Mouse (Mus musculus) ZHBTc4 (cell line): ENCODE measurements at regions not wholly inside any gene's neighbourhood (a gene's known extent, or its start where the extent isn't known, plus 50 kb on each side); places are given as distances from the start of the nearest gene placed in this dataset.
A peak's percentile ranks its signal among the peaks of the same experiment; 100 is the strongest.
"Not testable (repeated sequence)": the region's sequence is repeated elsewhere in the genome, so short reads cannot be mapped to it uniquely, and the experiment has no call there.

Experiments used
- DNase-seq: peaks from one replicate; pipeline ENCODE4 v3.0.0-alpha.2; 2011; ENCODE audit warnings: low read depth, low spot score

DNA sequence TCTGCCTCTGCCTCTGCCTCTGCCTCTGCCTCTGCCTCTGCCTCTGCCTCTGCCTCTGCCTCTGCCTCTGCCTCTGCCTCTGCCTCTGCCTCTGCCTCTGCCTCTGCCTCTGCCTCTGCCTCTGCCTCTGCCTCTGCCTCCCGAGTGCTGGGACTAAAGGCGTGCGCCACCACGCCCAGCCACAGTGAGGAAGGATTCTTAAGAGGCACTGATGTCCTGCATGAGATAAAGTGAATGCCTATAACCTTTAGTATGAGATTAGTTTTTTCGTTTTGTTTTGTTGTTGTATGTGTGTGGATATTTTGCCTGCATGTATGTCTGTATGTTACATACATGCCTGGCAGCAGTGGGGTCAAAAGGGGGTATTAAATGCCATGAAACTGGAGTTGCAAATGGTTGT is 63.2 kb downstream of the Hlx start:
- DNase-seq: not testable (repeated sequence)

DNA sequence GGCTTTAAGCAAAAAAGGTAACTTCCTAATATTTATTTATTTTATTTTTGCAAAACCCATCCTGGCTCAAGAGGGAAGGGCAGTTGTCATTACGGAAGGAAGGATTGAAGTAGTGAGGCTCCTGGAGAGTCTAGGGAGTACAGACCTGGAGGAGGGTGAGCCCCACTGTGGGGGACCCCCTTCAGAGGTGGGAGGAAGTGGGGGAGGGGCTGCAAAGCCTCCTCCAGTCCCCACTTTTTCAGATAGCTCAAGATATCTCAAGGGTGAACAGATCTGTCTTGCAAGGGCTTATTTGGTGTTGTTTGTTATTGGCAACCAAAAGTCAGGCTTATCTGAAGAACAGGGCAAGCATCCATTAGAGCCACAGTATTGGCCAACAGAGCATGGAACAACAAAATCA is 64.0 kb downstream of the Hlx start:
- DNase-seq: no peak

DNA sequence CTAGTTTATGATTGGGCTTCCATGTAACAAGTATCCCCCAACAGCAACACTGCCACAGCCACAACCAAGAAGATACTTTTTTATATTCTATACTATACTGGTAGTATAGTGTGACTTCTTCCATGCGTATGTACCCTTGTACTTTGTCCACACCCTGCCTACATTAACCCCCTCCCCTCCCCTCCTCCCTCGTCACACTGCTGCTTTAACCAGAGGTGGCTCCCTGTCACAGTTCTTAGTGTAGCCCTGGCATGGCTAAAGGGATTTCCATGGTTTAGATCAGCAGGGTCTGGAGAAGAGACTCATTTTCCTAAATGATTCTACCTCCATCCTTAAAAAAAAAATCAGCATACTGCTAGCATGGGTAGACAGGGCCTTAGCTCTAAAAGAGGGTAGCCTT is 64.4 kb downstream of the Hlx start:
- DNase-seq: no peak

DNA sequence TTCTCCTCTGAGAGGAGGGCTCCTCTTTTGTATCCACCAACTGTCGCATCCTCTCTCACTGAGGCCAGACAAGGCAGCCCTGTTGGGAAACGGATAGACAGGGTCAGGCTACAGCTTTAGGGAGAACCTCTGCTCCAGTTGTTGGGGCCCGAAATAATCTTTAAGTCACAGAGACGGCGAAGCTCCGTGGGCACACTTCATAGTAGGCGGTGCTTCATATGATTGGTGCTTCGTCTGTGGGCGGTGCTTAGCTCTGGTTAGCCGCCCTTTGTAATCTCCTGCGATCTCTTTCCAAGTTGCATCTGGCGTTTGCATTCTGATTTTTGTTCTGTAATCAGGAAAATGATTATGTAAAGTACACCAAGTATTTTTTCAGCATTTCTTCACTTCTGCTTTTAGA is 67.2 kb downstream of the Hlx start:
- DNase-seq: peak; percentile 11

DNA sequence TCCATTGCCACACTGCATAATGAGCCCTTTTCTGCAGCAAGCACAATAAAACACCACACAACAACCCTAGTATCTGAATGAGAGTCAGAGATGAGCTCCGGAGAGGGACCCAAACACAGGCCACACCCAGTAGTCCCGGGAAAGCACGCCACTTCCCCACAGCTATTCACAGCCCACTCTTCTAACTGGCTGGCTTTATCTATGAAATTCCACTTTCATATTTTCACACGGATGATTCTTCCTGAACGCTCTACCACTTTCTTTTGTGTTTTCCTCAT is 68.4 kb downstream of the Hlx start:
- no peak for DNase-seq

DNA sequence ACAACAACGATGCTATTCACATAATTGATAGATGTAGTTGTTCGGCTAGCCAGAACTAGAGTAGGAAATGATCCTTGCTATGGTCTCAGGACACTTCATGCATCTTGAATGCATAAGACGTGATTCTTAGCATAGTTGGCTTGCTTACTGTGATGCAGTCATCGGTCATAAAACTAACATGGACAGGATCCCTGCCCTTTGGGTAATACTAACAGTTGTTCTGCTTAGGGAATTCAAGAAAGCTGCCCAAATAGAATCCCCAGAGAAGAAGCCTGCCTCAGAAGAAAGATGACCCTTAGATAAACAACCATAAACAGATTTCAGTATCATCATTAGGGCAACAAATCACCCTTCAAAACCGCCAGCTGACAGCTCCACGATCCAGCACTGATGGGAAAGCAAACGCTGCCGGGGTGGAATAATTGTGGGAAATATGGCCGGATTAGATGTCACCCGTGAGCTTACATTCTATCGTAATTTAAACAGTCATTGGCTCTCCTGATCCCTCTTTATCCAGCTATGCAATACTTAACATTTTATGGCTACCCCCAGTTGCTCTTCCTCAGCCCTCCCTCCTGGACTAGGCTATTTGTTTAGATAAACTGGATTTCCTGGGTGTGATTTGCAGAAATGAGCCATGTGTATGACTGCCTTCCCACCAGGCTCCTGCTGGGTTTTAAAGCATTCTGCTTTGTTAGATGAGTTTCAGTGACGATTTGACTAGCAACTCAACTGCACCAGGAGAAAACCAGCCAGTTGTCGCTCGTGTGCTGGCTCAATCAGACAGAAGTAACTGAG is 68.9 kb downstream of the Hlx start:
- no peak for DNase-seq

DNA sequence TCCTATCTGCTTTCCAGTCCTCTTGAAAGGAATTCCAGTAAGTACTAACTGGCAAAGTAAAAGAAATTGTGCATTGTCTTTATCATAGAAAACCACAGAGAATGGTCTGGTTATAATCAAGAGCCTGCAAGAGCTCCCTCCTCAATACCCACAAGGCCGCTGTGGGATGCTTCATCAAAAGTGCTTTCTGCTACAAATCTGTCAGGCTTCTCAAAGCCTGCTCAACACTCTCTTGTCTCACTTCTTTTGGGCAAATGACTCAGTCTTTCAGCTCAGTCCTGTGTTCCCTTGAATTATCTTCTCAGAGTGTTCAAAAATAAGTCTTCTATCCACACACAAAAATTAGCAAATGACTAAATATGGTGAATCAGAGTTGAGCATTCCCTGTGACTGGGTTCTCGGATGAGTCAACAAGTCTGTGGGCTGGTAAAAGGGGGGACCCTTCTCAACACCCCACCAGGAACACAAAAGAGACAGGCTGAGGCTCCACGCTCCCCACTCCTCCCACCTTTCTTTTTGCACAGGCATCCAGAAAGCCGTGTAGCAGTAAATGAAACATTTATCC is 81.8 kb downstream of the Hlx start:
- no peak for DNase-seq

DNA sequence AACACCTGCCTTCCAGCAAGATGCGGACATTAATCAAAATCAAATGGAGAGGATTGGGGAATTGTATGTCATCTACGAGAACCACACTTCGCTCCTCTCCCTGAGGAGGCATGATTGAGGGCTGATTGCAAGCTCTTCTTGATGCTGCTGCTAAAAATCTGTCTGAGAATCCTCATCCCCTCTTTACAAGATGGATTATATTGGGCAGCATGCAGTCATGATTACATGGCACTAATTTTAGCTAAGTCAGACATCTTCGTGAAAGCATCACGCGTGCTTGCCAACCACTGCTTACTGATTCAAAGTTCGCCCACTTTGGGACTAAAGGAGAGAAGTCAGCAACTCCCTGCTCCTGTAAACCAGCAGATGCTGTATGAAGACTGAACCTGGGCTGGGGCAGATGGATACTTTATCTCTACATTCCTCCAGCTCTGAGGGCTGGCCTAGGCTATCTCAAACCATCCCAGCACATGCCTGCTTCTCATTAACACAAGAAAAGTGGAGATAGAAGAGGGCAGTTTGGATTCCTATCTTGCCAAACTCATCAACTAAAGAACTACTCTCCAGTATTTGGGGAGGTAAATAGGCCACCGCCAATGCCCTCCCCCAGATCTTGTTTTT is 84.4 kb downstream of the Hlx start:
- no peak for DNase-seq

DNA sequence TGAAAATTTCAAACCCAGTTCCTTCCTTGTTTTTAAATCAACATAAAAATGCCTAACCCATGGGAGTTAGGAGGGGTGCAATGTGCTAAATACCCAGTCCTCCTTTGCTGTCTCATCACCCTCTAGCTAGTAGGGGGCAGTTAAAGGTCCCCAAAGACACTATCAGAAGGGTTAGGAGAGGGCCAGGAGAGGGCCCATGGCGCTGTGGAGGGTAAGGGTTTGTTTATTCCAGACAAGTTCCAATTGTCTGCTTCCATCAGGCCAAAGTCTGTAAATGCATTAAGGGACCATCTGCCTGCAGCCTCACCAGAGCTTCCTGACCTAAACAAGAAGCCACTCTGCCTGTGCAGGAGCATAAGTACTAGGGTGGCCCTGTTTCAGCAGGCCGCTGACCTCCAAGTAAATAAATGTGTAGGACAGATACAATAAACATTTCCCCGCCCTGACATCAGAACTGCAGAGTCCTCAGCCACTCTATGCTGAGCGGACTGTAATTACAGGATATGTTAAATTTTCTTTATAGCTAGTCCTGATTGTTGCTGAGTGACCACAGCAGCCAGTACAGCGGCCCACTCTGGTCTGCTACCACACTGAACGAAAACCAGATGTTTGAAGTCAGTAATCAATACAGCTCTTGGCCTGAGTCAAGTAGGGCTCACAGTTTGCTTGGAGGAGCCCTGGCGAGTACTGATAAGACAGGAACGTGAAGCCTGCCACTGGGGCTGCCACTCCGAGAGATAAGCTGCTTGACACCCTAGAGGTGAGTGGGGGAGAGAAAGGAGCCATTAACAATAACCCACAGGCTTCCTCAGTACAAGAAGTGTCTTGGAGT is 87.4 kb downstream of the Hlx start:
- DNase-seq: no peak

DNA sequence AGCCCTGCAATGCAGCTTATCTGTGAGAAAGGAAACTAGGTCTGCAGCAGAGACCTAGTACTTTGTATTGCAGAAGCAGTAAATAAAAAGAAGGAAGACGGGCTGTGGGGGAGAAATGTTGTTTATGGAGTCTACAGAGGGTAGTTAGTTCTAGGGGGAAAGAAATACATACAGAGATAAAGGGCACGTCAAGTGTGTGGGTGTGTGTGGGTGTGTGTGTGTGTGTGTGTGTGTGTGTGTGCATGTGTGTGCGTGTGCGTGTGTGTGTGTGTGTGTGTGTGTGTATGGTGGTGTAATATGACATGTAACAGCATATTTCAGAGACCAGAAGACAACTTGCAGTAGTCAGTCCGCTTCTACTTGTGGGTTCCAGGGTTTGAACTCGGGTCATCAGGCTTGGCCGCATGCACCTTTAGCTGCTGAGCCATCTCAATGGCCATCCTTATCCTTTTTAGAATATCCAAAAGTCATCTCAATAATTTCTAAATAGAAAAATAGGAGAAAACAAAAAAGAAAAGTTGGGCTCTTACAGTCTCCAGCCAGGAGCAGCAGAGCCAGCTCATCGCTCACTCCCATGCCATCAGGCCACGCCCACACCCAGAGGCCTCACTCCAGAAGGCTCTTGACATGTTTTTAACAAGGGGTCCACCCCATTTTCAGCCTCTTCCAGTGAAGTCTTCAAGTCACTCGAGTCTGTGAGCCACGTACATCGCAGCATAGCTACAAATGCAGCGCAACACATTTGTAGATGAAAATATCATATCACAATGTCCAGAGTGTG is 101.5 kb downstream of the Hlx start:
- DNase-seq: no peak

DNA sequence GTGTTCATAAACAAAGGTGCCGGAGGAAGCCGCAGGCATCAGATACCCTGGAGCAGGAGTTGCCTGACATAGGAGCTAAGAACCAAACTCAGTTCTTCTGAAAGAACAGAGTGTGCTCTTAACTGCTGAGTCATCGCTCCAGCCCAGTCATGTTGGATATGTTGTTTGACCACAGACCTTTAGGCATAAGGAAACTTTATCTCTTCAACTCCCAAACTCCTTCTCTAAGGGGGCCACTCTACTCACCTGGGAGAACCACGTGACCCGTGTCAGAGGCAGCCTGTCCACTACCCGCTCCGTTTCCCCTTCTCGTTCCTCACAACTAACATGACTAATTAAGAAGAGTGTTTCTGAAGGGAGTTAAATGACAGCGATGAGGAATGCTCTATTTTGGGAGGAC is 103.2 kb downstream of the Hlx start:
- no peak for DNase-seq

DNA sequence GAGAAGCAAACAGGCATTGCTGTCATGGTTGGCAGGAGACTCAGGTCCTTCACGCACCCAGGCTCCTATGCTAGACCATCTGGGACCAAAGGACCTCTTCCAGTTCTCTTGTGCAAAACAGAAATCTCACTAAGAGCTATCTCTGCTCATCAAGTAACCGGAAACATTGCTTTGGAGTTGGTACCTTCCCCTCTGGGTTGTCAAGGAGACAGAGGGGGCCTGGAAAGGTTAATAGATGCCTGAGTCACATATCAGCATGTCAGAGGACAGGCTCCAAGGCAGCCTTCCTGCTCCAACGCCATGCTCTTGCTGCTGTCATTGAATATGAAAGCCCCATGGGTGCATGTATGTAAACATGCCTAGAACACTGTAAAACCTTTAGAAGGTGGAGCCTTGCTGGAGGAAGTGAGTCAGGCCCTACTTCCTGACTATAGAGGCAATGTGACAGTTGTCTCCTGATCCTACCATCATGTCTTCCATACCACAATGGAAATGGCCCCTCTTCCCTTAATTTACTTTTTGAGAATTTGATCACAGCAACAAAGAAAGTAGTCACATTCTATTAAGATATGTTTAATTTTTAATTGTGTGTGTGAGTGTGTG is 103.8 kb downstream of the Hlx start:
- no peak for DNase-seq

DNA sequence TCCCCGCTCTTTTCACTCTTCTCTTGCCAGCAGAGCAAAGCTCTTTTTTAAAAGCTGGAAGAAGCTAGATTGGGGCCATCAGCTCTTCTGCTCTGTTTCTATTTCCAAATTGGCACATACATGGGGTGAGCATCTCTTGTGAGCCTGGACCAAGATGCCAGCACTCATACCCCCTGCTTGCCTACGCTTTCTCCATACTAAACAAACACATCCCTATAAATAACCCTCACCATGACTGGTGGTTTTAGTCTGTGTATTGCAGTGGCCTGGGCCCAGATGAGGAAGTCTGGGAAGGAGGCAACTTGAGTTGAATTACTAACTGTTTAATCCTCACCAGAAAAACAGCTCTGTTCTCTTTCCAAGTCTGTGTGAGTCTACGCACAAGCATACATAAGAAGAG is 110.0 kb downstream of the Hlx start:
- DNase-seq: no peak

DNA sequence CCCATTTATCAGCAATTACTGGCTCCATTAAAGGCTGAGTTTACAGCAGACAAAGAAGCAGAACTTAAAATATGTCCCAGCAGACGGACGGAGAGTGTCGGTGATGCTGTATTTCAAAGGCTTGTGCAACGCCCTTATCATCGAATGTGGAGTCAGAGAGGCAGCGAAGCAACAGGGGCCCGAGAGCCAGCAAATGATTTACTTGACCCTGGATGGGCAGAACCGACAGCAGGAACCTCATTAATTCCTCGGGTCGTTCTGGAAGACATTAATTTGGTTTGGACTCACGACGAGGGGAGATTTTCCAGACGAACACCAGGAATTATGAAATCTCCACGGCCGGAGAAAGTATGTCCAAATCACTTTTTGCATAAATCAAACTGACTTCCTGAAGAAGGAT is 110.5 kb downstream of the Hlx start:
- DNase-seq: no peak

DNA sequence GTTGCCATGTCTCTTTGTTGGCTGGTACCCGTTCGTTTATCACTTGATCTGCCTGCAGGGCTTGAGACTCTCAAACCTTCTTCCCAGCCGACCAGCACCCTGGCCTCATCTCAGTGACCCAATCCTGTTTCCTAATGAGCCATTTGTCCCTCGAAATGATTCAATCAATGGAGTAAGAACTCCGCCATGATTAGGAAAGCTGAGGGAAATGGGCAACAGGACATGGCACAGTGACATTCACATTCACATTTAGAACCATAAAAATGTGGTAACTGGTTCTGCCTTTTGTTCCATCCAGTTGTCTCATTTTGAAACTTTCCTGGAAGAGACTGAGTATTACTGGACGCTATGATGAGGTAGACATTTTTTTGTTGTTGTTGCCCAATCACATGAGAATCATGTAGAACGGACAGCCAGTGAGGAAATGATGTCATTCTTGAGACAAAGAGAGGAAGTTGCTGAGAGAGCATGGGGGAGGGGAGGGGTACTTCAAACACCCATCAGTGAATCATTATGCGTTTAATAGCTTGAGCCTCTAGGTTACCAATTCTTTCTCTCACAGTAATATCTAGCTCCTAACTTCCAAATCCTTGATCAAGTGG is 114.5 kb downstream of the Hlx start:
- no peak for DNase-seq

DNA sequence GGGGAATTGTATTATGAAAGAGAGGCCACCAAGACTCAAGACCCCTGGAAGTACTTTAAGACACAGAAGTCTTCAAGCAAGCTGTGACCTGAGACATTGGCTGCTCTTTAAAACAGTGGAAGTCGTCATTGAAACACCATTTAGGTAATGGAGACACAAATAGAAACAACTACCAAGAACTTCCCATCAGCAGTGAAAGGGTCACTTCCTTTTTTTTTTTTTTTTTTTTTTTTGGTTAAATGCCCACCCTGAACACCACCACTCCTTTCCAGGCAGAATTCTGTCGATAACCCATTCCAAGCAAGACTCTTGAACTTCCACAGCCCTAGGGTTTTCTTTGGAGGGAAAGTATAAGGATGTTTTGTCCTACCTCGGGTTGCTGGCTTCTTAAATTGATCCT is 116.4 kb downstream of the Hlx start:
- DNase-seq: no peak

DNA sequence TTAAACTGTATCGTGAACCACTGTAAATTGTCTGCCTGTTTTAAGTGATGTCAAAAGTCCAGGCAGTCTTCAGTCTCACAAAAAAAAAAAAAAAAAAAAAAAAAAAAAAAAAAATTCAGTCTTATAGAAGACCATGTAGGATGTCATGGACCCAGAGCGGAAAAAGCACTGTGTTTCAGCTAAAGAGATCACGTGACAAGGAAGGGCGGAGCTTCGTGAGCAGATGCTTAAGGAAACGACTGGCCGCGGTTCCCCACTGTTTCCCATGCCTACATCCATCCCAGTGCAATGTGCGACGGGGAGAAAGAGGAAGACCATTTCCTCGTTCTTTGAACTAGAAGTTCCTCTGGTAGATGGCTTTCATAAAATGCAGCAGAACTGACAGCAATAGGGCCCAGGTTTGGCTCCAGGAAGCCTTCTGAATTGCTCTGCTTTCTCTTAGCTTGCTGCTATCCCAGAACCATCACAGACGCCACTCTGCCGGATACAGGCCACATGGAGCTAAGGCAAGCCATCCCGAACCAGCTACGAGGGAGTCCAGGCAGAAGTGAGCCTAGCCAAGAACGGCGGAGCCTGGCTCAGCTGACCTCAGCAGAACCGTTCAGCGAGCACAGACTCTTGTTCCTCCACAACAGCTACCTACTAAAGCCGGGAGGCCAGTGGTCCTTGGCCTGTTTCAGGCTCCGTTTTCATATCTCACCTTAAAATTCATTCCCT is 117.6 kb downstream of the Hlx start:
- peak; percentile 74 for DNase-seq

DNA sequence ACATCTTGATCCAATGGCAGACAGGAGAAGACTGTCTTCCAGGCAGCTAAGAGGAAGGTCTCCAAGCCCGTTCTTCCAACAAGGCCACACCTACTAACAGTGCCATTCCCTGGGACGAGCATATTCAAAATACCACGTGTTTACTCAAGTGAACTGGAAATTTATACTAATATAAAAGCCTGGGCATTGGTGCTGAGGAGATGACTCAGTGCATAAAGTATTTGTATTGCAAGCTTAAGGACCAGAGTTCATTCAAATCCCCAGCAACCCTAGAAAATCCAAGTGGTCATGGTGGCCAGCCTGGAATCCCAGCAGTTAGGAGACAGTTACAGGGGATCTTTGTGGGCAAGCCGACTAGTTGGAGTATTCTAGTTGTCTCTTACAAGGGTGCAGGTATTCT is 119.5 kb downstream of the Hlx start:
- DNase-seq: no peak

DNA sequence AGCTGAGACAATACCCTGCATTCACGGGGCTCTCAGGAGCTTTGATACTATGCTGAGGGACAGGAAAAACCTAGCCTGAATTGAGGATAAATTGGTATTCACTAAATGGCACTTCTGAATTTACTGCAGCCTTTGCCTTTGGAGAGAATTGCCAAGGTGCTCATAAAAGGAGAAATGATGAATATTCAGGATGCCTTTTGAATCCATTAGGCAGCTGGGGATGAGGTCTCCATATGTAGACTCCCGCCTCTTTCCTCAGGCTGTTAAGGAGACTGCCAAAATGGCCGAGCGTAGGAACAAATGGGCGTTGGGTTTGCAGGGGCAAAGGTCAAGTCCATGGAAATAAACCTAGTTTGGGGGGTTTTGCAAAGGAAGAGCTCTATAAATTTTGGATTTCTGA is 123.5 kb downstream of the Hlx start:
- no peak for DNase-seq

DNA sequence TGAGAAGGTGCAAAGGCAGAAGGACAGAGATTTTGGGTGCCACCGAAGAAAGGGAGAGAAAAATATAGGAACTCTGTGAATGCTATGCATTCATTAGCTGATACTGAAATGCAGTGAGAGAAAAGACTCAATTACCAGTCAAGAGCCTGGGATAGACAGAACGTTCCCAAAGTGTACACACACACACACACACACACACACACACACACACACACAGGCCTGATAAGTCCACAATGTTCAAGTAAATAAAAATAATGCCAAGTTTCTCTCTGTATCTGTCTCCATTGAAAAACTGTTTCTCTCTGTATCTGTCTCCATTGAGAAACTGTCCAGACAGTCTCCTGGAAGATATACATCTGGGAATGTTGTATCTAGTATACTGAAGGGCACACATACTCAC is 124.1 kb downstream of the Hlx start:
- DNase-seq: no peak
